ENCODE assay signal across 8 mouse cellular contexts in genomic region chr3:69125461-69125860, GRCm38 (mm10). TPM values are rescaled to one million over a fixed set of nuclear protein-coding genes. Genes with fewer than 3 reads are reported as not detected.
DNase-seq lines count a peak whose midpoint lies in the region; ATAC-seq and TF ChIP-seq lines count a peak whose summit lies in the region.
"Had no signal": no experiment of that assay in that cellular context is flagged by ENCODE, and none has a peak within 500 bp of the region (broad histone marks: within the 10 kb centered on the region; RNA-seq: fewer than 3 reads in every experiment).

No protein-coding gene starts in this region.

- H3K4me2 ChIP-seq in limb, embryonic 11.5 days (ENCODE audit: low read depth, severe bottlenecking), result peak overlapping the region; percentile 67
- peak overlapping the region; percentile 84 for H3K4me2 ChIP-seq in neural tube, embryonic 15.5 days

- no peak for TF ChIP-seq CTCF in liver, adult 2 months (IDR thresholded peaks at IDR 0.05; ENCODE audit: low read depth, low read length)
- no peak for TF ChIP-seq CTCF in embryonic fibroblast, embryonic 13.5 days (IDR thresholded peaks at IDR 0.05; ENCODE audit: borderline replicate concordance, insufficient read depth, low read length)

- H3K4me1 ChIP-seq in liver, adult 2 months (ENCODE audit: control insufficient read depth, insufficient read depth, low read length), result peaks cover 11% of the 10 kb centered on the region
- peaks cover 9% of the 10 kb centered on the region for H3K4me1 ChIP-seq in embryonic fibroblast, embryonic 13.5 days (ENCODE audit: control insufficient read depth, insufficient read depth, low read length)
- peaks cover 3% of the 10 kb centered on the region; the same call in 1 of the 2 replicates for H3K4me1 ChIP-seq in limb, embryonic 11.5 days (ENCODE audit: control insufficient read depth, insufficient read depth, low read length)
- H3K4me1 ChIP-seq in neural tube, embryonic 15.5 days, result peaks cover 27% of the 10 kb centered on the region

- H3K9ac ChIP-seq in liver, adult 2 months (ENCODE audit: low read depth, low read length), result no peak overlapping the region
- H3K9ac ChIP-seq in limb, embryonic 11.5 days (ENCODE audit: low read length), result no peak overlapping the region; the same call in 1 of the 2 replicates
- peak overlapping the region; percentile 93 for H3K9ac ChIP-seq in neural tube, embryonic 15.5 days (replicated peaks)

- H3K4me3 ChIP-seq in liver, adult 2 months (ENCODE audit: insufficient read depth, low read depth, low read length), result peak overlapping the region; percentile 97; the same call in 1 of the 2 replicates
- H3K4me3 ChIP-seq in embryonic fibroblast, embryonic 13.5 days (ENCODE audit: insufficient read depth, low read length), result peak overlapping the region; percentile 91
- H3K4me3 ChIP-seq in limb, embryonic 11.5 days (ENCODE audit: low read depth, low read length), result peak overlapping the region; percentile 94
- H3K4me3 ChIP-seq in neural tube, embryonic 15.5 days (replicated peaks), result peak overlapping the region; percentile 93

- DNase-seq in liver, adult 2 months (ENCODE audit: extremely low read depth, low read depth, low spot score), result no peak
- no peak for DNase-seq in liver
- no peak for DNase-seq in limb, embryonic 11.5 days (ENCODE audit: low spot score)
- no peak for DNase-seq in embryo, embryonic 10 days (ENCODE audit: low spot score)
- DNase-seq: gastrocnemius, postnatal 14 days had no signal

- H3K79me2 ChIP-seq in liver, adult 2 months (ENCODE audit: control insufficient read depth, insufficient read depth, low read length), result peaks cover 10% of the 10 kb centered on the region

- no peaks in the 10 kb centered on the region for H3K9me3 ChIP-seq in limb, embryonic 11.5 days (ENCODE audit: control insufficient read depth, low read length)
- H3K9me3 ChIP-seq in neural tube, embryonic 15.5 days (replicated peaks), result no peaks in the 10 kb centered on the region

- ATAC-seq in limb, embryonic 11.5 days (ENCODE audit: insufficient number of reproducible peaks, low FRiP score, low TSS enrichment, low read depth), result no peak
- no peak for ATAC-seq in neural tube, embryonic 15.5 days (ENCODE audit: low FRiP score)
- ATAC-seq in megakaryocyte-erythroid progenitor cell, adult 5-6 weeks (replicated peaks; ENCODE audit: low FRiP score, low TSS enrichment, poor library complexity, severe bottlenecking), result no peak

- TF ChIP-seq POLR2A in liver, adult 2 months (IDR thresholded peaks at IDR 0.05; ENCODE audit: extremely low read depth, insufficient read depth, low read length), result no peak
- no peak for TF ChIP-seq POLR2A in embryonic fibroblast, embryonic 13.5 days (IDR thresholded peaks at IDR 0.05; ENCODE audit: low read depth, low read length)

- no peaks in the 10 kb centered on the region for H3K36me3 ChIP-seq in liver, adult 2 months (ENCODE audit: control insufficient read depth, insufficient read depth, low read length)
- H3K36me3 ChIP-seq in limb, embryonic 11.5 days (ENCODE audit: control insufficient read depth, insufficient read depth, low read length), result no peaks in the 10 kb centered on the region
- no peaks in the 10 kb centered on the region for H3K36me3 ChIP-seq in neural tube, embryonic 15.5 days

- H3K27ac ChIP-seq in liver, adult 2 months (replicated peaks; ENCODE audit: insufficient read depth, low read depth, low read length), result no peak overlapping the region
- no peak overlapping the region for H3K27ac ChIP-seq in embryonic fibroblast, embryonic 13.5 days (ENCODE audit: insufficient read depth, low read length)
- no peak overlapping the region for H3K27ac ChIP-seq in limb, embryonic 11.5 days (replicated peaks; ENCODE audit: low read depth, low read length)
- H3K27ac ChIP-seq in neural tube, embryonic 15.5 days (replicated peaks), result peak overlapping the region; percentile 96

- 3% methylated on average over 4 of the region's 4 CpGs for WGBS in liver, adult 2 months
- 28% methylated on average over 4 of the region's 4 CpGs for WGBS in limb, embryonic 11.5 days
- WGBS in neural tube, embryonic 15.5 days, result 20% methylated on average over 4 of the region's 4 CpGs

- no peaks in the 10 kb centered on the region for H3K27me3 ChIP-seq in liver, adult 2 months (ENCODE audit: control insufficient read depth, insufficient read depth, low read length)
- H3K27me3 ChIP-seq in limb, embryonic 11.5 days (ENCODE audit: control insufficient read depth, insufficient read depth, low read length), result no peaks in the 10 kb centered on the region
- H3K27me3 ChIP-seq in neural tube, embryonic 15.5 days (replicated peaks), result no peaks in the 10 kb centered on the region

RNA-seq across cellular contexts. Expression of gene Kpna4, which starts 1.5 kb away (rescaled TPM):
- total RNA-seq in liver, adult 2 months (2014; rRNA removed), result 10.7 TPM in 2 replicates
- 5.3 and 5.9 TPM in 2 replicates for polyA plus RNA-seq in liver, adult 2 months (2012; rRNA removed)
- polyA plus RNA-seq in embryonic fibroblast, embryonic 13.5 days (2011; ENCODE audit: insufficient read length, low read depth, missing spikeins), result 77.8 and 91.2 TPM in 2 replicates
- polyA plus RNA-seq in limb, embryonic 11.5 days (2014; fragmentation: Nextera tagmentation; extraction: Ambion mirVana), result 39.1 and 40.7 TPM in 2 replicates
- polyA plus RNA-seq in neural tube, embryonic 15.5 days (2015; fragmentation: Nextera tagmentation; extraction: Ambion mirVana), result 31.8 and 32.0 TPM in 2 replicates
- 42.1 and 50.2 TPM in 2 replicates for total RNA-seq in megakaryocyte-erythroid progenitor cell, adult 5-6 weeks (2014; fragmentation: Nextera tagmentation)
- total RNA-seq in megakaryocyte-erythroid progenitor cell, adult 5-6 weeks (2017), result 52.4 and 66.5 TPM in 2 replicates
